Mouse (Mus musculus) forebrain, embryonic 15.5 days (tissue): ENCODE measurements around the gene Abt1. TPM values are rescaled to one million over a fixed set of nuclear protein-coding genes. Genes with fewer than 3 reads are reported as not detected.

Experiments used
- ATAC-seq: fragments of 200-750 bp; cut with Nextera tagmentation; replicated peaks from 2 replicates; pipeline ENCODE4 v1.8.0; 2017; ENCODE audit warnings: mild to moderate bottlenecking, moderate TSS enrichment, moderate library complexity
- H3K27ac ChIP-seq: fragments of 300-500 bp; sonication (generic); replicated peaks from 2 replicates; pipeline ENCODE4 v1.5.1; 2015; ENCODE audit warnings: mild to moderate bottlenecking, inconsistent platforms
- H3K27me3 ChIP-seq: fragments of 300-500 bp; sonication (generic); 2 replicates; pipeline ENCODE4 v1.6.1; 2015; ENCODE audit warnings: inconsistent platforms
- H3K36me3 ChIP-seq: fragments of 300-500 bp; sonication (generic); 2 replicates; pipeline ENCODE4 v1.6.1; 2015; ENCODE audit warnings: mild to moderate bottlenecking, inconsistent platforms
- H3K4me1 ChIP-seq: fragments of 300-500 bp; sonication (generic); 2 replicates; pipeline ENCODE4 v1.6.1; 2015; ENCODE audit warnings: inconsistent platforms
- H3K4me2 ChIP-seq: fragments of 300-500 bp; sonication (generic); replicated peaks from 2 replicates; pipeline ENCODE4 v1.6.1; 2015; ENCODE audit warnings: mild to moderate bottlenecking, inconsistent platforms
- H3K4me3 ChIP-seq: fragments of 300-500 bp; sonication (generic); 2 replicates; pipeline ENCODE4 v1.5.1; 2015; ENCODE audit warnings: mild to moderate bottlenecking, inconsistent platforms
- H3K9ac ChIP-seq: fragments of 300-500 bp; sonication (generic); replicated peaks from 2 replicates; pipeline ENCODE4 v1.6.1; 2015; ENCODE audit warnings: mild to moderate bottlenecking, inconsistent platforms
- H3K9me3 ChIP-seq: fragments of 300-500 bp; sonication (generic); 2 replicates; pipeline ENCODE4 v1.6.1; 2016; ENCODE audit warnings: inconsistent platforms
- WGBS: fragments of 180-500 bp; shearing (Covaris S2); methylation state at CpG from one replicate; pipeline ENCODE4 v1.1.7; 2015; ENCODE audit warnings: mixed read lengths; 5-methylcytosine and 5-hydroxymethylcytosine counted together
- polyA plus RNA-seq: library from polyadenylated mRNA; unstranded; fragments of >200 nt; fragmentation: Nextera tagmentation; extraction: Ambion mirVana; gene quantifications from 2 replicates; pipeline ENCODE4 v1.2.1, GENCODE M21; 2015

The Abt1 gene
- polyA plus RNA-seq, 1 experiment from 2014 or later = 13.2 TPM

DNA sequence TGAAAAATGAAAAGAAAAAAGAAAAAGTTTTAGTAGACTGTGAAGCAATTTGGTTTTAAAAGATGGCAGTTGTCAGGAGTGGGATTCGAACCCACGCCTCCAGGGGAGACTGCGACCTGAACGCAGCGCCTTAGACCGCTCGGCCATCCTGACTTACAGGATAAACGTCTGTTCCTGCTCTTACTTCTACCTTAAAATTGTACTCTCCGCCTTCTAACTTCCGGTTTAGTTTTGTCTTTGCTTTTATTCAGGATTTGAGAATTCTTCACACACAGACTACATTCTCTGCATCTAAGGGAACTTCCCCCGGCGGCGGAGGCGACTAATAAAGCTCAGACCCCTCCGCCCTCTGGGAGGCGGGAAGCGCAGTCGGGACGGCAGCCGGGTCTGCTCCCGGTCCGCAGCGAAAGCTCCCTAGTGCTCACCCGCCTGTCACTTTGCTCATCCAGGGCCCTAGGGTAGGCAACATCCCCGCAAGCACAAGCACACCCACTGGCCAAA is 29.7 kb upstream of the Abt1 start:
- WGBS = under 1% methylated on average over 25 of the region's 25 CpGs
- Histone ChIP-seq H3K27ac (peak overlapping the region; percentile 88), H3K36me3 (no peaks in the 10 kb centered on the region), H3K27me3 (no peaks in the 10 kb centered on the region), H3K9me3 (no peaks in the 10 kb centered on the region), H3K4me1 (peaks cover 5% of the 10 kb centered on the region; the same call in 1 of the 2 replicates), H3K4me3 (peak overlapping the region; percentile 75), H3K9ac (peak overlapping the region; percentile 69), H3K4me2 (peak overlapping the region; percentile 54)
- peak; percentile 86 for ATAC-seq

DNA sequence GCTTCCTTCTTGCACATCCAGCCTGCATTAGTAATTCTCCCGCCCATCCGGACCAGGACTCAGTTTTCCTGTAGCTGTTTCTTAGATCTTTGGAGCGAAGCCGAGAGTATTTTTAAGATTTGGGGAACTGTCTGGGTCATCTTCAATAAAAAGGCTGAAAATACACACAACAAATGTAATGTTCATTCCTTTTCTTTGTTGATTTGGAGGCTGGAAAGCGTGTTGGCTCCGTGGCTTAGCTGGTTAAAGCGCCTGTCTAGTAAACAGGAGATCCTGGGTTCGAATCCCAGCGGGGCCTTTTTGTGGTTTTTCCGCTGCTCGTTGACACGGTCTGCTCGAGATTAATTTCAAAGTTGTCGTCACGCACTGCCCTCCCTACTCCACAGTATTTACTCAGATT is 26.7 kb upstream of the Abt1 start:
- Histone ChIP-seq H3K9ac (peak overlapping the region; percentile 68), H3K4me1 (peaks cover 9% of the 10 kb centered on the region; the same call in 1 of the 2 replicates), H3K27ac (peak overlapping the region; percentile 76), H3K9me3 (no peaks in the 10 kb centered on the region), H3K27me3 (no peaks in the 10 kb centered on the region), H3K4me2 (peak overlapping the region; percentile 66), H3K4me3 (peak overlapping the region; percentile 50), H3K36me3 (no peaks in the 10 kb centered on the region)
- WGBS = under 1% methylated on average over 15 of the region's 15 CpGs
- ATAC-seq = peak; percentile 29; the same call in 1 of the 2 replicates

DNA sequence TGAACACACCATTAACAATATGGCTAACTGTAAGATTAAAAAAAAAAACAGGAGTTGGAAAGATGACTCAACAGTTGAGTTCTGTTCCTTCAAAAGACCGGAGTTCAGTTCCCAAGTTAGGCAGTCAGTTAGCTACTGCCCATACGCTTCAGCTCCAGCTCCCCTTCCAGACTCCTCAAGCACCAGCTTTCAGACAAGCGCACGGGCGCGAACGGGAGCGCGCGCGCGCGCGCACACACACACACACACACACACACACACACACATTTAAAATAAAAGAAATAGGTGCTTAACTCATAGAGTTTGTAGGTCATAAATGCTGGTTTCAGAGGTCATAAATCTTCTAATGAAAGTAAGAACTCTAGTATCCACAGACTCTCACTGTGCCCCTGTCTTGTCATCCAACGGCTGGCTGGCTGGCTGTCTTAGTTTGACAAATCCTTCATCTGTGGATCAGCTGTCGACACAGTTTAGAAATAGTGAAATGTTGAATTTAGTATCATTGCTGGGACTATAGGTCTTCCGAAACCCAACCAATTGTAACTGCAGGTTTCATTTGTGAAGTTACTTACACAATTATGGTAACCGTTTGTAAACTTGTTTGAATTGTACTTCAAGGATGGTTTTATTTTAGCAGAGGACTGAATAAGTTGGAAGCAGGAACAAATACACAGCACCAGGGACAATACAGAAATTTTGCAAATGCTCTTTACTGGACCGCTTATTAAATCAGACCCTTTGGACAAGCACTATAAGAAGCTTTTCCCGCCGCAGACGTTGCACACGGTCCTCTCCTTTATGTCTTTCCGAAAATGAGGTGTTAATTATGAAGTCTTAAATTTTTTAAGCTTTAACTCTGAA is 25.8 kb upstream of the Abt1 start:
- under 1% methylated on average over 24 of the region's 24 CpGs for WGBS
- Histone ChIP-seq H3K9me3 (no peaks in the 10 kb centered on the region), H3K4me2 (peak overlapping the region; percentile 66), H3K36me3 (no peaks in the 10 kb centered on the region), H3K4me3 (peak overlapping the region; percentile 50), H3K27ac (peak overlapping the region; percentile 76), H3K27me3 (no peaks in the 10 kb centered on the region), H3K4me1 (peaks cover 13% of the 10 kb centered on the region), H3K9ac (peak overlapping the region; percentile 68)
- no peak for ATAC-seq

DNA sequence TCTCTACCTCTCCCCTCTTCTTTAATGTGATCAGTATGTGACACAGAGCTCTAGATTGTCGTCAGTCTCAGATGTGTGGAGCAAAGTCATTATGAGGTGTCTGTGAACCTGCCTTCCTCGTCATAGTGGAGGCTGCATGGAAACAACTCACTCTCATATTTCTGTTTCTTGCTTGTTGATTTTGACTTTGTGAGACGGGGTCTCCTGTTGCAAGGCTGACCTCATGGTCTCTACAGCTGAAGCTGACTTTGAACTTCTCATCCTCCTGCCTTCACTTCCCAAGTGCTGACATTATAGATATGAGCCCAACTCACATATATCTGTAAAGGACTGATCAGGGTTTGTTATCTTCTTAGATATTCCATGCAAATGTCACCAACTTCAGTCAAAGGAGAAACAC is 25.1 kb upstream of the Abt1 start:
- Histone ChIP-seq H3K36me3 (no peaks in the 10 kb centered on the region), H3K4me1 (peaks cover 19% of the 10 kb centered on the region), H3K27me3 (no peaks in the 10 kb centered on the region), H3K4me3 (peak overlapping the region; percentile 50), H3K27ac (no peak overlapping the region), H3K4me2 (peak overlapping the region; percentile 66), H3K9me3 (no peaks in the 10 kb centered on the region), H3K9ac (no peak overlapping the region)
- 61% methylated on average over 3 of the region's 3 CpGs for WGBS
- ATAC-seq = no peak

DNA sequence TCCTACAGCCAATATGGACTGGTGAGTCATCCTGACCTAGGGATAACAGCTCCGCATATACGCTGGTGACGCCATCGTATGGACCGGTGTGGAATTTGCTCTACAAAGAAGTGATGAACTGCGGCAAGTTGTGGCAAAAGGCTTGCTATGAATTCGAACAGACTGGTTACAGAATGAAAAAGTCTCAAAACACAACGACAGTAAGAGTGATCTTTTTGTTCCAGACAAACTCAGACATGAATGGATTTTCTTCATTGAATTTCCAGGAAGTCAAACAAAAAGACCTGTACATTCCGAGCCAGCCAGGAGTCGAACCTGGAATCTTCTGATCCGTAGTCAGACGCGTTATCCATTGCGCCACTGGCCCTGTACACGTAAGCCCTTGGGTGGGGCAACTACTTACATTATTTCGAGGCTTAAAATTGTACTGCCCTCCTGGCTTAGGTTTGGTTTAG is 22.9 kb upstream of the Abt1 start:
- peak overlapping the region; percentile 47 for H3K4me2 ChIP-seq
- WGBS = under 1% methylated on average over 16 of the region's 16 CpGs
- H3K36me3 ChIP-seq = no peaks in the 10 kb centered on the region
- no peaks in the 10 kb centered on the region for H3K27me3 ChIP-seq
- H3K4me1 ChIP-seq = peaks cover 19% of the 10 kb centered on the region
- peak overlapping the region; percentile 87 for H3K4me3 ChIP-seq
- peak; percentile 71 for ATAC-seq
- H3K27ac ChIP-seq = peak overlapping the region; percentile 99
- peak overlapping the region; percentile 95 for H3K9ac ChIP-seq
- no peaks in the 10 kb centered on the region for H3K9me3 ChIP-seq

DNA sequence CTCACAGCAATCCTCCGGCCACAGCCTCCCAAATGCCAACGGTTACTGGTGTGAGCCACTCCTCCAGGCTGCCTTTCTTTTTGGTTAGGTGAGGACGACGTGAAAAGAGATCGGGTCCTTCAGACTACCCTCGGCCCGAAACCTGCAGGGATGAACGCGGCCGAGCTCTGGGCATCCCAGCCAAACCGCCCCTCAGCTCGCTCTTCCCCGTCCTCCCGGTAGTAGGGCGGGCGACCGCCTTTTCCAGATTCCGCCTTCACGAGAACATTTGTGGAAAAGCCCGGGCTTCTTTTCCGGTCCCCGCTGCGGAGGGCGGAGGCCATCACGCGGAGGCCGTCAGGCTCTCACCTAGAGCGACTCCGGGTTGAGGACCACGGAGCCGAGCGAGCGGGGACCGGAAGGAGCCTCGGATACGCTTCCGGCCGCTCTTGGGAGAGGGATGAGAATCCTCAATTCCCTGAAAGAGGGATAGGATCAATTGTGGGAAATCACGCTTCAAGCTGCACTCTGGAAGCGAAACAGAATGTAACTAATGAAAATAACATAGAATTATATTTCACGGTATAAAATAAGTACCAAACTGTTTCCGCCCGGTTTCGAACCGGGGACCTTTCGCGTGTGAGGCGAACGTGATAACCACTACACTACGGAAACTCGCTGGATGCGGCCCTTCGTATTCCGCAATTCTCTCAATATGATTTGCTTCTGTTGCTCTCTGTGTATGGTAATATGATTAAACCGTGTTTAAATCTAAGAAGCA is 22.1 kb upstream of the Abt1 start:
- no peaks in the 10 kb centered on the region for H3K36me3 ChIP-seq
- WGBS = under 1% methylated on average over 55 of the region's 55 CpGs
- peak overlapping the region; percentile 95 for H3K9ac ChIP-seq
- peak overlapping the region; percentile 47 for H3K4me2 ChIP-seq
- no peaks in the 10 kb centered on the region for H3K9me3 ChIP-seq
- H3K4me3 ChIP-seq = peak overlapping the region; percentile 87
- no peaks in the 10 kb centered on the region for H3K27me3 ChIP-seq
- peak overlapping the region; percentile 99 for H3K27ac ChIP-seq
- peaks cover 19% of the 10 kb centered on the region for H3K4me1 ChIP-seq
- ATAC-seq = peak; percentile 91

DNA sequence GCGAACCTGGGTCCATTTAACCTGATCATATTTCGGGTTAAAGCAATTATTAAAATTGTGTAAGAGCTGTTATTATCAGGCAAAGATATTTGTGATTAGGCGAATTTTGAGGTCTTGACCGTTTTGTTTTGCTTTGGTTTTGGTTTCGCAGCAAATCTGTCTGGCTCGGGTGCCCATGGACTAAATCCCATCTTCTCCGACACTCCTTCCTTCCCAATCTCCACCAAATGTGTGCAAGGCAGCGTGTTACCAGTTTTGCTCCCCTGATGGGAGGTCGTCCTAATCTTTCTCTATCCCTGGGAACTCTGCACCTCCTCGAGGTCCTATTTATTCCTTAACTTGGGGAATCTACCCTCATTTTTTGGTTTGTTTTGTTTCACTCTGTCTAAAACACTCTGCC is 21.5 kb upstream of the Abt1 start:
- peak; percentile 15; the same call in 1 of the 2 replicates for ATAC-seq
- Histone ChIP-seq H3K27ac (peak overlapping the region; percentile 99), H3K4me3 (peak overlapping the region; percentile 87), H3K36me3 (no peaks in the 10 kb centered on the region), H3K27me3 (no peaks in the 10 kb centered on the region), H3K4me2 (peak overlapping the region; percentile 47), H3K9ac (peak overlapping the region; percentile 95), H3K4me1 (peaks cover 19% of the 10 kb centered on the region), H3K9me3 (no peaks in the 10 kb centered on the region)
- WGBS = 3% methylated on average over 10 of the region's 10 CpGs

DNA sequence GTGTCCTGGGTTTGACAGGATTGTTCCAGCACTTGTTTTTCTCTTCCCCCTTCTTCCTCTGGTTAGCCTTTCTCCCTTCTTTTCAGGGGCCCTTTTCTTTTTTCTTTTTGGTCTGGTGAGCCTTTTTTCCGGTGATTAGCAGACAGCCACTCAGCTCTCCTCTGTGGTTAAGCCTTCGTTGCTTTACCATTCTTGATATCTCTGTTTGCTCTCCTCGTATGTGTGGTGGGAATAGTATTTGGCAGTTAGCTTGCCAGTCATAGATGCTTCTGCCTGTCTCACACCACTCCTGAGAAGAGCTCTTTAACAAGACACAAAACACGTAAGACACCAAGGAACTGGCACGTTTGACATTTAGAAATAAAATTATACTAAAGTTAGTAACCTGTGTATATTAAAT is 20.8 kb upstream of the Abt1 start:
- Histone ChIP-seq H3K9me3 (no peaks in the 10 kb centered on the region), H3K27me3 (no peaks in the 10 kb centered on the region), H3K4me2 (peak overlapping the region; percentile 47), H3K36me3 (no peaks in the 10 kb centered on the region), H3K9ac (0 out of 2 replicates have a peak overlapping the region, but pooled peaks have one; percentile 11), H3K4me3 (peak overlapping the region; percentile 87), H3K27ac (peak overlapping the region; percentile 99), H3K4me1 (peaks cover 19% of the 10 kb centered on the region)
- no peak for ATAC-seq
- whole genome bisulfite sequencing = 35% methylated on average over 5 of the region's 5 CpGs

DNA sequence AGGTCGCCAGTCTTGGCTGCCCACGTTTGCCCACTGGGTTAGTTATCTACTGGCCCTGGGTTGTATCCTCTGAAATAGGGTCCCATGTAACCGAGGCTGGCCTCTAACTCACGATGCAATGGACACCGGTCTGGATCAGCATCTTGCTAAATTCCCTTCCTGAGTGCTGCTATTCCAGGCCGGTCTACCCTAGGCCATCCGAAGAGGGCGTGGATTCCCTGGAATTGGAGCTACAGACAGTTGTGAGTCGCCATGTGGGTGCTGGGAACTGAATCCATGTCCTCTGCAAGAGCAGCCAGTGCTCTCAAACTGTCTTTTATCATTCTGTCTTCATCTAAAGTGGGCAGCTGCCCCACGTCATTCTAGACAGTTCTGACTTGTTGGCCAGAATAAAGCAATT is 16.2 kb upstream of the Abt1 start:
- Histone ChIP-seq H3K27me3 (no peaks in the 10 kb centered on the region), H3K9ac (no peak overlapping the region), H3K9me3 (no peaks in the 10 kb centered on the region), H3K4me2 (no peak overlapping the region), H3K4me1 (peaks cover 32% of the 10 kb centered on the region), H3K4me3 (no peak overlapping the region), H3K27ac (no peak overlapping the region), H3K36me3 (no peaks in the 10 kb centered on the region)
- no peak for ATAC-seq
- 68% methylated on average over 10 of the region's 10 CpGs for WGBS

DNA sequence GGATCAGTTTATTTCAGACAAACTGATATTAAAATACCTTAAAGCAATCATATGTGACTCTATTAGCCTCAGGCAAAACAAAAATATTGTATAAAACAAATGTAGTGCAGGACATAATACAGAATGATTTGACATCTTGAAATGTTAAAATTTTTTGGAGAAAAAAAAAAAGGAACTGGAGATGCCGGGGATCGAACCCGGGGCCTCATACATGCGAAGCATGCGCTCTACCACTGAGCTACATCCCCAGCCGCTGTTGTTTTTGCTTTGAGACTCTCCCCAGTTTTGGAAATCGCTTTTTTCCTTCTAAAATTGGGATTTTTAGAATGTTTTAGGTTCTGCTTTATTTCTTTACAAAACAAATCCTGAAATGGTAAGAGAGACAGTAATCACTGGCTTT is 14.9 kb upstream of the Abt1 start:
- Histone ChIP-seq H3K27ac (peak overlapping the region; percentile 62), H3K4me1 (peaks cover 31% of the 10 kb centered on the region), H3K36me3 (no peaks in the 10 kb centered on the region), H3K9me3 (no peaks in the 10 kb centered on the region), H3K27me3 (no peaks in the 10 kb centered on the region), H3K9ac (0 out of 2 replicates have a peak overlapping the region, but pooled peaks have one; percentile 35), H3K4me2 (peak overlapping the region; percentile 76), H3K4me3 (peak overlapping the region; percentile 59)
- ATAC-seq = peak; percentile 65
- WGBS = 1% methylated on average over 7 of the region's 7 CpGs

DNA sequence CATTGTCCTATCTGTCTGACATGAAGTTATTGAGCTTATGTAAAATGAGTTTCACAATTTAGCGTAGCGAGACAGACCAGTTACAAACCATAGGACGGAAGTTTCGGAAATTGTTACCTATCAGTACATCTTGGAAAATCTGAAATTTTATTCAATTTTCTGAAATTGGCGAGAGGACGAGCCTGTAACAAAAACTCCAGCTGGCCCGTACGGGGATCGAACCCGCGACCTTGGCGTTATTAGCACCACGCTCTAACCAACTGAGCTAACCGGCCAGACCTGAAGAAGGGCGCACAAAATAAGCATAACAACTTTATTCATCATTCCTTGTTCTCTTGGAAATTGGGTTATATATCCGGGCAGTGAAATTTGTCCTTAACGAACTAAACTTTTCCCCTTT is 14.2 kb upstream of the Abt1 start:
- peak; percentile 89 for ATAC-seq

More for the DNA sequence above, 14.2 kb upstream of the Abt1 start:
- peaks cover 35% of the 10 kb centered on the region for H3K4me1 ChIP-seq
- peak overlapping the region; percentile 72 for H3K27ac ChIP-seq
- H3K4me2 ChIP-seq = peak overlapping the region; percentile 76
- peak overlapping the region; percentile 59 for H3K4me3 ChIP-seq
- H3K27me3 ChIP-seq = no peaks in the 10 kb centered on the region
- no peaks in the 10 kb centered on the region for H3K9me3 ChIP-seq
- WGBS = under 1% methylated on average over 17 of the region's 17 CpGs
- peak overlapping the region; percentile 56 for H3K9ac ChIP-seq
- H3K36me3 ChIP-seq = no peaks in the 10 kb centered on the region
